Mouse (Mus musculus) embryo, embryonic 9.5 days (tissue): ENCODE results near the gene Utrn.
A peak's percentile ranks its signal among the peaks of the same experiment; 100 is the strongest.

Experiments used
- DNase-seq: peaks from one replicate; pipeline ENCODE4 v3.0.0-alpha.2; 2017; ENCODE audit errors: extremely low spot score

Utrn gene

GRCm38 (mm10) chr10:12836048-12836816 lies 32.9 kb downstream of the Utrn start:
- DNase-seq, result no peak

GRCm38 (mm10) chr10:12834215-12834614 lies 35.0 kb downstream of the Utrn start:
- no peak for DNase-seq

GRCm38 (mm10) chr10:12832163-12832562 lies 37.0 kb downstream of the Utrn start:
- DNase-seq, result no peak

- no peak for DNase-seq
Observed at GRCm38 (mm10) chr10:12827778-12828177, 41.4 kb downstream of the Utrn start.

- DNase-seq, result no peak
Observed at GRCm38 (mm10) chr10:12827306-12827705, 41.9 kb downstream of the Utrn start.

- DNase-seq, result no peak
Observed at GRCm38 (mm10) chr10:12826760-12827281, 42.3 kb downstream of the Utrn start.

GRCm38 (mm10) chr10:12824386-12824785 lies 44.8 kb downstream of the Utrn start:
- no peak for DNase-seq

GRCm38 (mm10) chr10:12823437-12824219 lies 45.5 kb downstream of the Utrn start:
- DNase-seq, result no peak

- DNase-seq, result no peak
Observed at GRCm38 (mm10) chr10:12820978-12821735, 48.0 kb downstream of the Utrn start.

- no peak for DNase-seq
Observed at GRCm38 (mm10) chr10:12817409-12817808, 51.8 kb downstream of the Utrn start.

- DNase-seq, result no peak
Observed at GRCm38 (mm10) chr10:12816530-12816929, 52.6 kb downstream of the Utrn start.

- no peak for DNase-seq
Observed at GRCm38 (mm10) chr10:12814411-12814810, 54.8 kb downstream of the Utrn start.

GRCm38 (mm10) chr10:12813881-12814280 lies 55.3 kb downstream of the Utrn start:
- DNase-seq, result no peak

GRCm38 (mm10) chr10:12813211-12813811 lies 55.9 kb downstream of the Utrn start:
- DNase-seq, result no peak

GRCm38 (mm10) chr10:12812680-12813079 lies 56.5 kb downstream of the Utrn start:
- DNase-seq, result no peak

GRCm38 (mm10) chr10:12810816-12811215 lies 58.3 kb downstream of the Utrn start:
- DNase-seq, result no peak

GRCm38 (mm10) chr10:12809702-12810101 lies 59.5 kb downstream of the Utrn start:
- peak; percentile 44 for DNase-seq

- no peak for DNase-seq
Observed at GRCm38 (mm10) chr10:12808467-12808866, 60.7 kb downstream of the Utrn start.

GRCm38 (mm10) chr10:12807706-12808105 lies 61.5 kb downstream of the Utrn start:
- DNase-seq, result no peak

GRCm38 (mm10) chr10:12805826-12806225 lies 63.3 kb downstream of the Utrn start:
- no peak for DNase-seq

- DNase-seq, result no peak
Observed at GRCm38 (mm10) chr10:12803939-12804338, 65.2 kb downstream of the Utrn start.

GRCm38 (mm10) chr10:12799416-12799815 lies 69.7 kb downstream of the Utrn start:
- no peak for DNase-seq
